Comparison of ENCODE assay signal across 9 mouse cellular contexts in genomic region chr7:125748186-125748585, GRCm38 (mm10). TPM values are rescaled to one million over a fixed set of nuclear protein-coding genes. Genes with fewer than 3 reads are reported as not detected.
DNase-seq lines count a peak whose midpoint lies in the region; ATAC-seq and TF ChIP-seq lines count a peak whose summit lies in the region.
"Had no signal": no experiment of that assay in that cellular context is flagged by ENCODE, and none has a peak within 500 bp of the region (broad histone marks: within the 10 kb centered on the region; RNA-seq: fewer than 3 reads in every experiment).

No protein-coding gene starts in this region.

- peak in 1 of 2 experiments; percentile 28 for DNase-seq in cerebellum, adult 2 months
- no peak for DNase-seq in cerebellum, adult 11 months
- DNase-seq in lung, embryonic 14.5 days = peak; percentile 75
- no peak for DNase-seq in lung, postnatal 14 days
- peak; percentile 77 for DNase-seq in embryo, embryonic 10.5 days (ENCODE audit: low spot score)
- DNase-seq in retina, embryonic 14.5 days (ENCODE audit: low spot score) = peak; percentile 79
- no peak for DNase-seq in gastrocnemius, postnatal 4 days (ENCODE audit: low spot score in 2 of 2)
- no peak for DNase-seq in urinary bladder, postnatal 36 days (ENCODE audit: low spot score in 2 of 2)

- no peaks in the 10 kb centered on the region for H3K27me3 ChIP-seq in cerebellum, adult 2 months (ENCODE audit: control insufficient read depth, insufficient read depth, low read length)
- no peaks in the 10 kb centered on the region for H3K27me3 ChIP-seq in lung, embryonic 14.5 days (ENCODE audit: insufficient read depth, low read length)
- H3K27me3 ChIP-seq: limb, embryonic 12.5 days had no signal

- 56% methylated on average over 3 of the region's 3 CpGs for WGBS in cerebellum, adult 2 months
- WGBS in lung, embryonic 14.5 days = 45% methylated on average over 3 of the region's 3 CpGs

- ATAC-seq in lung, embryonic 14.5 days (ENCODE audit: insufficient read depth) = no peak

- no peaks in the 10 kb centered on the region for H3K9me3 ChIP-seq in lung, embryonic 14.5 days (ENCODE audit: low read depth, low read length)
- H3K9me3 ChIP-seq: limb, embryonic 12.5 days had no signal

- no peaks in the 10 kb centered on the region for H3K36me3 ChIP-seq in lung, embryonic 14.5 days (ENCODE audit: insufficient read depth)

- H3K27ac ChIP-seq in cerebellum, adult 2 months (ENCODE audit: insufficient read depth, low read length) = no peak overlapping the region
- H3K27ac ChIP-seq in lung, embryonic 14.5 days (ENCODE audit: low read depth) = no peak overlapping the region
- H3K27ac ChIP-seq: limb, embryonic 12.5 days had no signal

- H3K4me1 ChIP-seq in cerebellum, adult 2 months (ENCODE audit: control insufficient read depth, insufficient read depth, low read length) = no peaks in the 10 kb centered on the region
- no peaks in the 10 kb centered on the region for H3K4me1 ChIP-seq in lung, embryonic 14.5 days (ENCODE audit: insufficient read depth)
- H3K4me1 ChIP-seq: limb, embryonic 12.5 days had no signal

- H3K9ac ChIP-seq in lung, embryonic 14.5 days = no peak overlapping the region
- H3K9ac ChIP-seq: limb, embryonic 12.5 days had no signal

- no peak overlapping the region for H3K4me3 ChIP-seq in cerebellum, adult 2 months (replicated peaks; ENCODE audit: insufficient read depth, low read depth, low read length)
- H3K4me3 ChIP-seq in lung, embryonic 14.5 days (ENCODE audit: low read depth, low read length) = no peak overlapping the region
- H3K4me3 ChIP-seq: limb, embryonic 12.5 days had no signal

- no peak for TF ChIP-seq POLR2A in cerebellum, adult 2 months (IDR thresholded peaks at IDR 0.05; ENCODE audit: borderline replicate concordance, insufficient read depth, low read length)

- TF ChIP-seq CTCF in cerebellum, adult 2 months (IDR thresholded peaks at IDR 0.05; ENCODE audit: borderline replicate concordance, insufficient read depth, low read depth, low read length) = peak; percentile 25; the same call in 1 of the 2 replicates
- TF ChIP-seq CTCF in lung, embryonic 14.5 days (IDR thresholded peaks at IDR 0.05; ENCODE audit: low read depth) = peak; percentile 77

- no peak overlapping the region for H3K4me2 ChIP-seq in lung, embryonic 14.5 days
- H3K4me2 ChIP-seq: limb, embryonic 12.5 days had no signal

RNA-seq across cellular contexts. Expression of gene D430042O09Rik, which starts 40.5 kb away (rescaled TPM):
- 11.5 and 11.9 TPM in 2 replicates for polyA plus RNA-seq in cerebellum, adult 2 months (2012; rRNA removed)
- 10.1 and 10.9 TPM in 2 replicates for polyA plus RNA-seq in lung, embryonic 14.5 days (2014; fragmentation: Nextera tagmentation; extraction: Ambion mirVana)
- 10 to 100 TPM; 10.8 to 15.0 TPM for total RNA-seq in gastrocnemius, postnatal 4 days (2021)

RNA-seq across cellular contexts. Expression of gene Gtf3c1, which starts 40.6 kb away (rescaled TPM):
- polyA plus RNA-seq in cerebellum, adult 2 months (2012; rRNA removed) = 51.7 and 53.2 TPM in 2 replicates
- 33.5 and 37.0 TPM in 2 replicates for polyA plus RNA-seq in lung, embryonic 14.5 days (2014; fragmentation: Nextera tagmentation; extraction: Ambion mirVana)
- total RNA-seq in gastrocnemius, postnatal 4 days (2021) = 10 to 100 TPM; 50.4 to 50.5 TPM

Comparison
In these comparisons a context has a peak if more than half of its experiments do, and no peak if none do; other contexts are left out.
1. DNase-seq: peak in lung, embryonic 14.5 days (single experiment), embryo, embryonic 10.5 days (single experiment) and retina, embryonic 14.5 days (single experiment); none in cerebellum, adult 11 months (single experiment), lung, postnatal 14 days (single experiment), gastrocnemius, postnatal 4 days (0 of 2) and urinary bladder, postnatal 36 days (0 of 2).